Mouse (Mus musculus) sigmoid colon, adult 10 weeks (tissue): Measurements from ENCODE around the gene Cep57. TPM values are rescaled to one million over a fixed set of nuclear protein-coding genes. Genes with fewer than 3 reads are reported as not detected.

Experiments used
- polyA plus RNA-seq: library from polyadenylated mRNA; stranded (reverse); fragments of 350-450 nt; fragmentation: Illumina TruSeq; extraction: RNeasy Lipid Tissue Mini Kit (QIAGEN cat#74804); gene quantifications from one replicate; pipeline ENCODE4 v1.2.3, GENCODE M21; 2014; ENCODE audit warnings: low read depth, low replicate concordance

The Cep57 gene
- 72.1 TPM for polyA plus RNA-seq

DNA sequence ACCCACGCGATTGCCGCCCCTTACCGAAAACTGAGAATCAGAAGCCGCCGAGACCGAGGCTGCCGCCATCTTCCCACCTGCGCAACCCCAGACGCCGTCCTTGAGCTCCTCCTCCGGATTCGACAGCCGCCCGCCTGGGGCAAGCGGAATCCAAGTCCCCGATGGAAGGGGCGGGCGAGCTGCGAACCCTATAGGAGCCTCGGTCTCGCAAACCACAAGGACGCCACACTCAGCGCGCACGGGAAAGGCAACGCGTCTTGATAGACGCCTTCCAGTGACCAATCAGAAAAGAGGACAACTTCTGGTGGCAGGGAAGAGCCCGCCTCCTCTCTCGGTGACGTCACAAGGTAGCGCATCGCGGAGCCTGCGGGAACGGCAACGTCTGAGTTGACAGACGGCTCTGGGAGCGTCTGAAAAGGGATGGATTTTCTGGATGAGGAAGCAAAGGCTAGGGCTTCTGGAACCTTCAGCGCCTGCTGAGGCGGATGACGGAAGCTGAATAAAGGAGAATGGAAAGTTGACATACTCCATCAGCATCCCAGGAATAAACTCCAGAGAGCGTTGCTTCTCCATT, at the start of gene Cep57:
Gene Cep57 (minus strand): TSS at position 276 of the 574 bp plus-strand sequence.

DNA sequence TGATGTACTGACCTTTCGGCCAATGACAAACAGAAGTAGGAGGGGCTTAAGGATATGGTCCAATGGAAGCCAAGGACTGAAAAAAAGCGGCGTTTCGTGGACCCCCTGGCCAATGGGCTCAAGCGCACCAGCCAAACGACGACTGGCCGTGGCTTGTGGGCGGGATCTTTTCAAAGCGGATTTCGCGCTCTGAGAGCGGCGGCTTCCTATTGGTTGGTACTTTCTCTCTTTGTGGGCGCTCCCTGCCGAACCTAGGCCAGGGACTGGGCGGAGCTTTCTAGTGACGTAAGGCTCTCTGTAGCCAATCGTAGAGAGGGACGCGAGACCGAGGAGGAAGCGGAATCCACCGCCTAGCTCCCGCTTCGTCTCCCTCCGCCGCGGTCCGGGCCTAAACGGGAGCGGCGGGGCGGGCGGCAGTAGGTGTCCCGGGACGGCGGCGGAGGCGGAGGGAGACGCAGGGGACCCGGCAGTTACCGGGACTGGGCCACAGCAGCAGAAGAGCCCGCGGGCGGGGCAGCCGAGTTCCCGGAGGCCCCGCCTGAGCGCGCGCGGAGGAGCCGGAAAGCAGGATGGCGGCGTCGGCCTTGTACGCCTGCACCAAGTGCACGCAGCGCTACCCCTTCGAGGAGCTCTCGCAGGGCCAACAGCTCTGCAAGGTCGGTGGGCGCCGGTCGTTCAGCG, 639 bp upstream of the Cep57 start, which contains the start of gene Fam76b:
Gene Fam76b (plus strand): TSS at position 311 of the 681 bp plus-strand sequence.

Other genes starting within 250 kb of the Cep57 start
- gene Mtmr2, start 78.7 kb downstream of the Cep57 start, polyA plus RNA-seq, result 75.8 TPM
- 160 TPM for gene Fam76b, start 609 bp upstream of the Cep57 start, polyA plus RNA-seq